Mouse (Mus musculus): Measurements from ENCODE around the gene Arhgap15.

Arhgap15 gene

DNA sequence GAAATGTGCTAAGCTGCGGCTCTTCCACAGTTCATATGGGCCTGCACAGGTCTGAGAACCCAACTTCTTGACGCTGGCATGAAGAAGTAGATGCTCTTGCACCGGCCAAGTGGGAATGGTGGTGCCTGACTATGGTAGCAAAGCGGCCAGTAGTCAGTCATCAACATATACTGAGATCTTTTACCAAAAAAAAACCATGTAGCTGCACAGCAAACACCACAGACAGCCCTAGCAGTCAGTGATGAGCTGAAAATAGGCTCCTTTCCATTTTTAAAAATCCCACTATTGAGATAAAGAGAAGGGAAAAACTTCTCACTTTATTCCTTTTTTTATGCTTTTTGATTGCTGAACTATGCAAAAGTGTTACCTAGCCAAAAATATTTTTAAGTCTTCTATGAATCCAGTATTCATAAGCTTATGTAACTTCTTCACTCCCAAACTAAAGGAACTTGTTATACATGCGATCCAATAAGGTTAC lies 175.3 kb downstream of the Arhgap15 start:
- no peak for DNase-seq (ENCODE audit: low read depth, low spot score)

DNA sequence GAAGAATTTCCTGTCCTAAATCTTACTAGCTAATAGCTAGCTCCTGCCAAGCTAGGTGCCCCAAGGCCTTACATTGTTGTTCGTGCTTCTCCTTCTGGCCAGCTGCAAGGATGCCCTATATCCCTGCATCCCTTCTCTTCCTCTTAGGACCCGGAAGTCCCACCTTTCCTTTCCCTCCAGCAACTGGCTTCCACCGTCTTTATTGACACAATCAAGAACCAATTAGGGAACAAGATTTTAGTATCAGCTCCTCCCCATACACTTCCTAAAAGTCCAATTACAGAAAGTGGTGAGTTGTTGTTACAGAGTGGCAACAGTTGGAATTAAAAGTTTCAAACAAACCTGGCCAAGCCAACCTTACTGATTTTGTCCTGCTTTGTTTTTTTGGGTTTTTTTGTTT lies 183.1 kb downstream of the Arhgap15 start:
- peak; percentile 71 for DNase-seq (ENCODE audit: low read depth, low spot score)

DNA sequence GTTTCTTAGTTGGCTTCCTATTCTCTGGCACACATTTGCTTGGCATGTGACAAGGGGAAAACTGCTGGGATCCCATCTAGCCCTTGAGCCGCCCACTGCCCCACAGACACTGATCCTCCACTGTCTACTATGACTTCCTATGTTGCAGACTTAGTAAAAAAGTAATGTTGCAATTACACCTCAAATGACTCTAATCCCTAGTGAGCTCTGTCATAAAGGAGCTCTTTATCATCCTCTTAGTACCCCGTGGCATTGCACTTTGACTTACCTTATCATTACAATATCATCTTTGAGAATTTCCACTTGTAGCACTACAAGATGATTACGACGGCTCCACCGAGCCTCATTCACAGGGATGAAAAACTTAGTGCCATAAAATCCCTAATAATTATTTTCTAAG lies 190.6 kb downstream of the Arhgap15 start:
- no peak for DNase-seq (ENCODE audit: low read depth, low spot score)

DNA sequence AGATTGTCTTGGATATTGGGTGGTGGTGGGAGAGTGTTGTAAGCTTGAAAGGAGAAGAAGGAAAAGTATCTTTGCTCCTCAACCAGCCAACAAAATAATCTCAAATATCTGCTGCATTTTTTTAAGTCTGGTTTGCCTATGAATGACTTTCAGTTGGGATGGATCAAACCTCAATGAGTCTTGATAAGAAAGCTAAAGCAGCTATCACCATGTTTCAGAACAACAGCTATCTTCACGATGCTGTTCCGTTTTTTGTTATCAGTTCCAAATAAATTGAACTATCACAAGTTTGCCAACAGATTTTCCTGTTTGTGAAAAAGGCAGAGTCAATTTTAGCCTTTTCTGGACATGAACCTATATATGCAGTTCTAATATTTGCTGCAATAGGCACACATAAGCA lies 197.1 kb downstream of the Arhgap15 start:
- DNase-seq (ENCODE audit: low read depth, low spot score), result no peak

DNA sequence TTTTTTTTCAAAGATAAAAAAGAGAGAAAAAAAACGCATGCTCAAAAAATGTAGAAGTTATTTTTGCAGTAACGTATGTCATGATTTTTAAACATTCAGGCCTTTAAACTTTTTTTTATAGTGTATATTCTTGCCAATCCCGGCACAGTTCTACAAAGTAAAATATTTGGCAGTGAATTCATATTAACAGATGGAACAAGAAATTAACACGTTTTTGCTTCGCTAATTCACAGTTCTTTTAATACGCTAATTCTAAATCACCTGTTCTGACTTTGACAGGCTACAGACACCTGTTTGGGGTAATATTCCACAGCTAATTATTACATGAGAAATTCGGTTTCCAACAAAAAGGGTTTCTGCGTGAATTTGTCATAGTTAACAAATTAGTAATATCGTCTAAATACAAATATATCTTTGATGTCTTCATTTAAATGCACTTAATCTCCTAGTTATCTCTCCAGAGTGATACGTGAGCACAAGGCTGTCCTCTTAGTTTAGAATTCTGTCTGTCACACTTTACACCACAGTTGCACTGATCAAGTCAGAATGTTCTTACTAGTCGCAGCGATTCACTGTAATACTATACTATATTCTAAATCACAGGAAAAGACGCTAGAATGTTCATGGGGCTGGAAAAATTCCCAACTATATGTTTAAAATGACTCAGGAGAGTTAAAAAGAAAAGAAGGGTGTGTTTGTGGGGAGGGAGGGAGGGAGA lies 201.3 kb downstream of the Arhgap15 start:
- DNase-seq (ENCODE audit: low read depth, low spot score), result no peak

DNA sequence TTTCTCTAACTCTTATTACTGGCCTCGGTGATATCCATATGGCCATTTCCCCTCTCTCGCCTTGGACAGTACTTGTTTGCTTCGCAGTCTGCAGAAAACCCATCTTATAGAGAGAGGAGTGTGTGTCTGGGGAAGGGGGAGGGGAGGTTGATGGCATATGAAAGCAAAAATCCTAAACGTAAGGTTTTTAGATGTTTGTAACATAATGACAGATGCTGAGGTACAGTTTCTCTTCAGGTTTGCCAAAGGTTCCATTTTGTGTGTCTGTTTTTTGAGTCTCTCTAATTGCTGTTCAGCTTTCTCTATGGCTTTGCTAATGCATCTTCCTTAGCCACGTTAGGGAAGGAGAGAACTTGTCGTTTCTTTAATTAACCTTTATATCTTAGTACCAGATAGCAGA lies 202.1 kb downstream of the Arhgap15 start:
- DNase-seq (ENCODE audit: low read depth, low spot score), result no peak

DNA sequence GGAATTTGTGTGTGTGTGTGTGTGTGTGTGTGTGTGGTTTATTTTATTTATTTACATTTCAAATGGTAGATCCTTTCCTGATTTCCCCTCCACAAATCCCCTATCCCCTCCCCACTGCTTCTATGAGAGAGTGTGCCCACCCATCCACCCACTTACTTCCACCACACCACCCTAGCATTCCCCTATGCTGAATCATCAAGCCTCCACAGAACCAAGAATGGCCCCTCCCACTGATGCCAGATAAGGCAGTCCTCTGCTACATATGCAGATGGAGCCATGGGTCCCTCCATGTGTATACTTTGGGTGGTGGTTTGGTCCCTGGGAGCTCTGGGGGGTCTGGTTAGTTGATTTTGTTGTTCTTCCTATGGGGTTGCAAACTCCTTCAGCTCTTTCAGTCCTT lies 210.6 kb downstream of the Arhgap15 start:
- DNase-seq (ENCODE audit: low read depth, low spot score), result no peak

DNA sequence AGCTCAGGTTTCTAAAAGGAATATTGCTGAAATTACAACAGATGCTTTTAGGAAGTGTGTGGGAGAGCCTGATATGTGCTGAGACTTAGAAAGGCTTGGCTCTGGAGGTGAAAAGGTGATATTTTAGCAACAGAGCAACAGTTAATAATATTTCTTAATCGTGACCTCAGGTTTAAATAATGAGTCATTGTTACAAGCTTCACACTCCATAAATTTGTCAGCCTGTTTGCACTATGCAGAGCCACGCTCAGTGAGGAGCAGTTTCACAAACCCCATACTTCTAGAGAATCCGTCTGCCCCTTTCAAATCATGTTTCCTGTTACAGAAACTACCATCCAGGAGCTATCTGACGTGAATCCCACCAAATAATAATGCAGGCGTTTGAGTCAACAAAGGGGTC lies 213.8 kb downstream of the Arhgap15 start:
- no peak for DNase-seq (ENCODE audit: low read depth, low spot score)

DNA sequence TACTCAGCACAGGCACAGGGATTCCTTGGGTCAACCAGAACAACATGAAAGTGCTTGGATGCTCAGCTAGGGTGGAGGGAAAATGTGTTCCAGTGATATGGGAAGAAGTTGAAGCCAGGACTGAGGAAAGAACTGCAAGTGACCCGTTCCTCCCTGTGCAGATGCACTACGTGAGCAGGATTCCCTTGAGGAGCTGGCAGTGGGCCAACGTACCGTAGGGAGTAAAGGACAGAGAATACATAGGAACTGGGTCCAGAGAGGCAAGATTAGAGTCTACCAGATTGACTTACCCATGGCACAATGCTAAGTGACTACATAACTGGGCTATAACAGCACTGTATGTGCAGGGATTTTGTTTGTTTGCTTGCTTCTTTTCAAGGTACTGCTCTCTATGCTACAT lies 220.0 kb downstream of the Arhgap15 start:
- DNase-seq (ENCODE audit: low read depth, low spot score), result no peak

DNA sequence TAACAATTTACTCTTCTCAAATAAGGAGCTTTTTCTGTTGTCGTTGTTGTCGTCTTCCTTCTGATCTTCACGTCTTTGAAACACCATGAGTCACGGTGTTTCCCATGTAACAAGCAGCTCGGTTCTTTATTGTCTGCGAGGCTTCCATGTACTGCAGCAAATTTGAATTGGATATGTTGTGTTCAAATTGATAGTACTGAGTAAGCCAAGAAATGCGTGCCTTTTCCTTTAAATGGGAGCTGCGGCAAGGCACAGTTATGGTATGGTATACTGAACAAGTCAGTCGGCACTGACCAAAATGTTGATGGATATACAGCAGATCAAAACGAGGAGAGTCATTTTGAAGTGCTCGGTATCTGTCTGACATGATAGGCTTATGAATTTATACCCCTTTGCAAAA lies 229.1 kb downstream of the Arhgap15 start:
- no peak for DNase-seq (ENCODE audit: low read depth, low spot score)

DNA sequence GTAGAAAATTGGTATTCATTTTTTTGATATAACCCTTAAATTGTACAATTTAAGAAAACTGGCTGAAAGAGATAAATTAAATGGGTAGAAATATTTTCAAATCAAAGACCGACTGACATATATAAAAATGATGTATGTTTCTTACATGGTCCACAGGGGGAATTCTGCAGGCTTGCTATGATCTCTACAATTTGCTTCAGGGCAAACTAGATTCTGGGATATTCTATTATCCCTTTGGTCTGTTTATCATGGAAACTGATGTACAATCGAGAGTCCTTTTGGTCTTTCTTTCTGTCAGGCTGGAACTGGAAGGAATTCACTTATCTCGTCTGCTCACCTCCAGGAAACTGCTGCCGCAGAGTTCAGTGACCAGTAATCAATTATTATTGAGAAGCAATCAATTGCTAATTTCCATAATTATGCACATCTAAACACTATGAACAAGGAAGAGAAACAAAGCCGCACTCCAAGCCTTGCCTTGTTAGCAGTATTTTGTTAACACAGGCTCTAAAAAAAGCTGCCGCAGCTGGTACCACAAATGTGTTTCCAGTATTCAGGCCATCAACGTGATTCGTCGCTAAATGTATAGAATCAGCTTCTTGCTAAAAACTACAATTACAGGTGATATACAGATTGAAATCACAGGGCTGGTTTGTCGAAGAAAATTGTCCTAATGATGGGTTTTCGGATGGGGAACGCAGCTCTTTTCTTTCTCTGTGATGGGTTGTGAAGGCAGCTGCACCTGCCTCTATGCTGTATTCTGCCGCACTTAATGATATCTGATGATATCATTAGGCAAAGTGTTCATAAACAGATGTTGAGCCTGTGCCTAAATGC lies 229.8 kb downstream of the Arhgap15 start:
- DNase-seq (ENCODE audit: low read depth, low spot score), result no peak

DNA sequence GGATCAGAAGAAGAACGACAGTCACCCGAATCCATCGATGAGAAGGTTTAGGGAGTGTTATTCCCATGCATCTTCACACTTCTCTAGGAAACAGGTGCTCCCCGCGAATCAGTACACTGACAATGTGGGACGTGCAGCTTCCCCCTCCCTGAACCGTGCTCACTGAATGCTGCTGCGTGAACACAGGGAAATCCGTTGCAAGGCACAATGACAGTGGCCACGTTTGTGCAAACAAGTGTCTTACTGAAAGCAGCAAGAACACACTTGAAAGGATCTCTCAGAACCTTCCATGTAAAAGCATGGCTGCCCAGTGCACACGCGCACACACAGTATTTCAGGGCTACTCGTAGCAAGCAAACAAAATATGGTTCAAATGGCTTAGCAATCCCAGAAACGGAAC lies 237.4 kb downstream of the Arhgap15 start:
- no peak for DNase-seq (ENCODE audit: low read depth, low spot score)

DNA sequence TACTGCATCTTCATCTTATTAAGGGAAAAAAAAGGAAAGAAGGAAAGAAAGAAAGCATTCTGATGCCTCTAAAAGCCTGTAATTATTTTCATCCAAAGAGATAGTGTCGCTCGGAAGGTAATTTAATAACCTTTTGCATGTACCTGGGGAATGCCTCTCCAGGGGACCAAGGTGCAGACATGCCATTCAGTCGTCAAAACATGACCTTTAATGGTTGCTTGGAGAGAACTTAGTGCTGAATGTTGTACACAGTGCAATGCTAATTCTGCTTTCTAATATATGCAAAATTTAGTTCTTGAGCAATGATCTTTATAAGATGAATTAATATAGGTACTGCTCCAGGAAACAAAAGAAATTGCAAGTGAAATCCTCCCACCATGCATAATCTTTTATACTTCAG lies 239.3 kb downstream of the Arhgap15 start:
- DNase-seq (ENCODE audit: low read depth, low spot score), result no peak

DNA sequence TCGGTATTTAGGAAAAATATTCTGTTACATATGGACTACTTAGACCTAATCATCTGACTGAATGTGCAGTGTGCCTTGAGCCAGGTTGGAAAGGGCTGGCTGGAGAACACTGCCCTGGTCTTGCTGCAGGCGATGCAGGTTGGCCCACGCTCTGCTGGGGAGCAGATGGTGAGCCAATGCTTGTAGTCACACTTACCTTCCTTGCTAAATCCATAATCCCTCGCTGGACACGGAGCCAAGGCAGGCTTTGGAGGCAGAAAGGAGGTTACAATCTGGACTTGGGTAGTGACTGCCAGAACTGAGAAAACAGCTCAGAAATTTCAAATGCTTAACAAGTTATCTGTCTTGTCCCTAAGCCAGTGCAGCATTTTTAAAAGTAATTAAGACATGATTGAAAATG lies 241.2 kb downstream of the Arhgap15 start:
- DNase-seq (ENCODE audit: low read depth, low spot score), result no peak

DNA sequence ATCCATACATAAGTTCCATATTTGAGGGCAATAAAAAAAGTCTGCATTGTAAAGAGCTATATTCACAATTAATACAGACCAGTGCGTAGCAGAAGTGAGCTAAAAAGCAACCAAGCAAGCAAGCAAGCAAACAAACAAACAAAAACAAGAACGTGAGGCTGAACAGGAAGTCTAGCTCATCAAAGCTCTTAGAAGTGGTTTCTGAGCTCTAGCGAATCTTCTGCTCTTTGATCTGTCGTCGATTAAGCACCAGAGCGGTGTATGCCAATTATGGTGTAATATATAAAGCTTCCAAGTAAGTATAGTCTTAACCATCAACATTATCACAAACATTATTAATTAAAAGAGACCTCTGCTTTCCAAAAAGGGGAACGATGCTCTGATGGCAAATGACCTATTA lies 243.9 kb downstream of the Arhgap15 start:
- no peak for DNase-seq (ENCODE audit: low read depth, low spot score)

DNA sequence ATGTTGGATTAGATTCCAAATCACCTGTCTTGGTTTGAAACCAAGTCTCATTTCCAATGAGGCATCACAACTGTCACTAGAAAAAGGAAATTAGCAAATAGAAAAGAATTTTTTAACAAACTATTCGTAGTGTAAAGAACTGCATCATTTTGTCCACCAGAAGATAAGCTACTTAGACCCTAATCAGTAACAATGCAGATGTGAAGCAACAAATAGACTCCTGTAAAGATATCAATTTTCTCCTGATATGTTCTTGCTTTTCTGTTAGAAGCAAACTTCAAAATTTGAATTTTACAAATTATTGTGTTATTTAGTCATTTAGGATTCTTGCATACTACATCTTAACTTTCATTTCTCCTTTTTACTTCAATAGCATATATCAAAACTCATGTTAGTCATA lies 253.8 kb downstream of the Arhgap15 start:
- DNase-seq (ENCODE audit: low read depth, low spot score), result no peak

DNA sequence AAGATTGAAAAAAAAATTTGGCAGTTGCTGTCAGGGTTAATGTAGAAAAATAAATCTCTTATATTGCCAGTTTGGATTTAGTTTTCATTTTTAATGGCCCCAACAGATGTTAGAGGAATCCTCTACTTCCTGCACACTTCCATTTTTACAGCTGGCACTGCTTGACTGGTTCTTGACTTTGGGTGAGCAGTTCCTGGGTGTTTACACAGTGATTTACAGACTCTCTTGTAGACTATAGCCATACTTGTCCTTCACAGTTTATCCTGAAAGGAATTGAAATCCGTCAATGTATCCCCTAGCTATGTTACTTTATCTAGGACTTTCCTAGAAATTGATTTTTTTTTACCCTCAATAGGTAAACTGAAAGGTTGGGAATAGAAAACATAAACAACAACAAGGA lies 261.6 kb downstream of the Arhgap15 start:
- DNase-seq (ENCODE audit: low read depth, low spot score), result no peak

DNA sequence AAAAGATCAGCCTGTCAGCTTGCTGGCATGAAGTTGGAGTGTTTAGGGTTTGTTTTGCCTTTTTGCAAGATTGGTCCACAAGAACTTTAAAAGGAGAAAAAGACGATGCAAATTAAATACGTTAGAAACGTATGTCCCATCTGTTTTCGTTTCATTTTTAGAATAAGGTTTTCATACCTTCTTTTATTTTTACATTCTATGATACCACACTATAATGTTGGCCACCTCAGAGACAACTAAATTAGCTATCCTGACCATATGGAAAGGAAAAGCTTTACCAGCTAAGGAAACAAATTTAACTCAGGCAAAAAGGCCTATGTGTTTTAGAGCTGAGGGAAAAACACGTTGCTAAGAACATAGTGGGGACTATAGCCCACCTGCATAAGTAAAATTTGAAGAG lies 264.8 kb downstream of the Arhgap15 start:
- no peak for DNase-seq (ENCODE audit: low read depth, low spot score)

DNA sequence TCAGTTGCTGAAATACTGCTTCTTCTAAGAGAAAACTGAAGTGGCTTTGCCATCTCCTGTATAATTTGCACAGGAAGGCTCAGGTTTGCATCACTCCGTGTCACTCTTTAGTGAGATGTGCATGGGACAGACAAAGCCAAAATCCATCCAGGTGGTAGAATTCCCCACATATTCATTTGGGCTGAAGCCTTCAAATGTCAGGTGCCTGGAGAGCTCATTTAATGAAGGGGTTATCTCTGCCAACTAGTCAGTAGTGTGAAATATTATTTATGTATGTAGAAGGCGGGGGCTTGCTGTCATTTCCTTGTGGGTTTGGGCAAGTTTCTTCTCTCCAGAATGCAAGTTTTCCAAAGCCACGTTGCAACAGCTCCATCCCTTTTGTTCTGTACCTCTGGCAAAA lies 268.1 kb downstream of the Arhgap15 start:
- DNase-seq (ENCODE audit: low read depth, low spot score), result no peak

DNA sequence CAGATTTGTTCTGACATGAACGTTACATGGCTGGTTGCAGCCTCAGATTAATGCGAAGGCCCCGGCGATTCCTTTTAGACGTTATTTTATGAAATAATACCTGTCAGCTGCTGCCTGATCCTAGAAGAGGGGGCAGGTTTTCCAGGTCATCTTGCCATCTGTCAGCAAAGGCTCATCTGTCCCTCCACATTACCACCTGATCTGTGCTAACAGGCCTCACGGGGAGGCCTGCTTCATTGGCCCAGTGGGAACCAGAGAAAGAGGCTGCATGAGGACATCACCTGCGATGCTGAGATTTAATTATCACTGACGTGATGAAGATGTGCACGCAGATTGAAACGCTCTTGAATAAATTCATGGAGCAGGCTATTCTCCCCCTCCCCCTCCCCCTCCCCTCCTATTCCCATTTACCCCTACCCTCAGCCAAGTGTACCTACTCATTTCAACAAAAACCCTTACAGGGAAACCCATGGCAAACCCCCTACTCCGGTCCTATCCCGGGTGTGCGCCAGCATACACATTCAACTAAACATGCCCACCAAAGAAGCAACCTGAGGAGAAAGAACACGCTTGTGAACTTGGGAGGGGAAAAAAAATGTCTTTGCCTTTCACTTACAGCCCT lies 268.9 kb downstream of the Arhgap15 start:
- no peak for DNase-seq (ENCODE audit: low read depth, low spot score)

DNA sequence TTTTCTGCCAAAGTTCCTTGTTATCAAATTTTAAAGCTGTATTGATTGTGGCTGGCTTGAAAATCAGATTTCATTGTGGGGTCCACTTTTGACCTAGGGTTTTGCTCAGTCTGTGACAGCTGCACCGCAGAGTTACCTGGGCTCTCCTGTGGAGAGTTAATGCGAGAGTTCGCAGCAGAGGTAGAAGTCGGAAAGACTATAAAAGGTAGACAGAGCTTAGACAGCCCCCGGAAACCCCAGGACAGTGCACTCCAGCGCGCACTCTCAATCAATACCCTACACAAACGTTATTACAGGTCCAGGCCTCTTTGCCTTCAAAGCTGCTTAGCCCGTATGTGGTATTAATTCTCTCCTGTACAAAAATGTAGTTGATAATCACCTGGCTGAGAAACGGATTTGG lies 269.4 kb downstream of the Arhgap15 start:
- DNase-seq (ENCODE audit: low read depth, low spot score), result no peak

DNA sequence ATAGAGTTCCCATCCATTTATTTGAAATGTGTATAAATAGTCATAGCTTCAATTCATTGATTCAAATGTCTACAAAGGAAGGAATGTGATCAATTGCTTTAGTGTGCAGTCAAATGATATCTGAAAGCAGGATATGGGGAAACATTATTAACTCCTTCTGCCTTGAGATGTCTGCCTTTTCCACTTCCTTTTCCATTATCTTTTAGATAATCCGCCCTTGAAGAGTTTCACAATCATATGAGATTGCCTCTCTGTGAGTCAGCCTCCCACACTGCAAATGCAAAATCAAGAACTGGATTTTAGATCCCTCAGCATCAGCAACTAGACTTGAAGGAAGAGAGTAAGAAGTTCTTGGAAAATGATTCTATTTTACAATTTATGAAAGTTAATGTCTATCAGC lies 276.1 kb downstream of the Arhgap15 start:
- no peak for DNase-seq (ENCODE audit: low read depth, low spot score)
